Mouse (Mus musculus): ENCODE results near the gene Acy3.

- TF ChIP-seq CTCF (conservative IDR thresholded peaks at IDR 0.05; ENCODE audit: insufficient read depth, insufficient read length, low read depth, low read length) (no peak), POLR2A (IDR thresholded peaks at IDR 0.05; ENCODE audit: low read depth, low read length) (no peak)
These were observed 26.7 kb downstream of the Acy3 start for GRCm38 (mm10) chr19:4013066-4013465.
